Mouse (Mus musculus) erythroblast, adult 5-6 weeks (primary cell): ENCODE measurements around the gene Syt15. TPM values are rescaled to one million over a fixed set of nuclear protein-coding genes. Genes with fewer than 3 reads are reported as not detected.

Experiments used
- total RNA-seq, 2 experiments: library from RNA; stranded (forward) in 1 of 2; stranded (reverse) in 1 of 2; fragments of 150-400 nt in 1 of 2; fragments of 200-764, 138-1000 nt in 1 of 2; gene quantifications; 2 replicates each; pipeline versions ENCODE4 v1.2.3 to v1.2.4; 2015 to 2017; ENCODE audit warnings: low replicate concordance in 2 of 2

Syt15 gene
- total RNA-seq, 2 experiments from 2014 or later: not detected

Other genes starting within 250 kb of the Syt15 start
- gene Zfp488, start 240.8 kb upstream of the Syt15 start, total RNA-seq (2015; ENCODE audit: low replicate concordance): not detected in 2 replicates
- gene Zfp488, start 240.8 kb upstream of the Syt15 start, total RNA-seq (2017; ENCODE audit: low replicate concordance): 0.14 TPM in 1 of 2 replicates, not detected in the other
- not detected in 2 replicates for gene Gm30083, start 204.4 kb upstream of the Syt15 start, total RNA-seq (2015; ENCODE audit: low replicate concordance)
- gene Gm30083, start 204.4 kb upstream of the Syt15 start, total RNA-seq (2017; ENCODE audit: low replicate concordance): not detected in 2 replicates
- gene Gm5460, start 202.8 kb upstream of the Syt15 start, total RNA-seq (2015; ENCODE audit: low replicate concordance): not detected in 2 replicates
- not detected in 2 replicates for gene Gm5460, start 202.8 kb upstream of the Syt15 start, total RNA-seq (2017; ENCODE audit: low replicate concordance)
- not detected in 2 replicates for gene Antxrl, start 166.9 kb upstream of the Syt15 start, total RNA-seq (2015; ENCODE audit: low replicate concordance)
- not detected in 2 replicates for gene Antxrl, start 166.9 kb upstream of the Syt15 start, total RNA-seq (2017; ENCODE audit: low replicate concordance)
- not detected in 2 replicates for gene Anxa8, start 133.6 kb upstream of the Syt15 start, total RNA-seq (2015; ENCODE audit: low replicate concordance)
- not detected in 2 replicates for gene Anxa8, start 133.6 kb upstream of the Syt15 start, total RNA-seq (2017; ENCODE audit: low replicate concordance)
- gene A630023A22Rik, start 116.8 kb upstream of the Syt15 start, total RNA-seq (2015; ENCODE audit: low replicate concordance): not detected in 2 replicates
- gene A630023A22Rik, start 116.8 kb upstream of the Syt15 start, total RNA-seq (2017; ENCODE audit: low replicate concordance): not detected in 2 replicates
- gene Npy4r, start 67.1 kb upstream of the Syt15 start, total RNA-seq (2015; ENCODE audit: low replicate concordance): not detected in 2 replicates
- gene Npy4r, start 67.1 kb upstream of the Syt15 start, total RNA-seq (2017; ENCODE audit: low replicate concordance): not detected in 2 replicates
- not detected in 2 replicates for gene Gprin2, start 17.9 kb upstream of the Syt15 start, total RNA-seq (2015; ENCODE audit: low replicate concordance)
- not detected in 2 replicates for gene Gprin2, start 17.9 kb upstream of the Syt15 start, total RNA-seq (2017; ENCODE audit: low replicate concordance)
- 3.8 and 5.2 TPM in 2 replicates for gene Shld2, start 90.9 kb downstream of the Syt15 start, total RNA-seq (2015; ENCODE audit: low replicate concordance)
- 1.4 and 3.3 TPM in 2 replicates for gene Shld2, start 90.9 kb downstream of the Syt15 start, total RNA-seq (2017; ENCODE audit: low replicate concordance)
- 35.7 and 65.6 TPM in 2 replicates for gene Glud1, start 91.1 kb downstream of the Syt15 start, total RNA-seq (2015; ENCODE audit: low replicate concordance)
- 24.5 and 55.2 TPM in 2 replicates for gene Glud1, start 91.1 kb downstream of the Syt15 start, total RNA-seq (2017; ENCODE audit: low replicate concordance)
- not detected in 2 replicates for gene Fam25c, start 135.8 kb downstream of the Syt15 start, total RNA-seq (2015; ENCODE audit: low replicate concordance)
- not detected in 2 replicates for gene Fam25c, start 135.8 kb downstream of the Syt15 start, total RNA-seq (2017; ENCODE audit: low replicate concordance)
- not detected in 2 replicates for gene Sncg, start 155.2 kb downstream of the Syt15 start, total RNA-seq (2015; ENCODE audit: low replicate concordance)
- gene Sncg, start 155.2 kb downstream of the Syt15 start, total RNA-seq (2017; ENCODE audit: low replicate concordance): not detected in 2 replicates
- not detected in 2 replicates for gene Mmrn2, start 155.9 kb downstream of the Syt15 start, total RNA-seq (2015; ENCODE audit: low replicate concordance)
- gene Mmrn2, start 155.9 kb downstream of the Syt15 start, total RNA-seq (2017; ENCODE audit: low replicate concordance): not detected in 2 replicates